Mouse (Mus musculus): ENCODE measurements around the gene Aspg.

DNA sequence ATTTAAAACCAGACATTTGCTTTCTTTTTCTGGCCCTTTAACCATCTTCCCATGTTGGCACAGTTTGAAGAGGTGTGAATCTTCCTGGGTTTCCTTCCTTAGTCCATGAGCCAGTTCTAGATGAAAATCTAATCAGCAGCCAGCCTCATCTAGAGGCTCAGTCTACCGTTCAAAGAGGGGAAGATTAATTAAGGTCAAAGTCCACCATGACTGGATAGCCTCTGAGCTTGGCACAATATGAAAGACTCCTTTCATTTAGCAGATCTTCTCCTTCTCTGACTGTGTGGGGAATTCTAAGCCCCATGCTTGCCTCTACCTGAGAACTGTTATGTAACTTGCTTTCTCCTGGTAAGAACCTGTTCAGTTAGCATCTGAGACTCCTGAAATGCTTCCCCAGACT lies 24.2 kb upstream of the Aspg start:
- TF ChIP-seq CTCF (IDR thresholded peaks at IDR 0.05; ENCODE audit: extremely low read depth, insufficient read depth, low read length), result no peak
- no peak for TF ChIP-seq POLR2A (IDR thresholded peaks at IDR 0.05; ENCODE audit: extremely low read depth, insufficient read depth, low read length)

All from cortical plate, adult 2 months (tissue).